Mouse (Mus musculus) forebrain, embryonic 10.5 days (tissue): ENCODE data around the gene Evx1. TPM values are rescaled to one million over a fixed set of nuclear protein-coding genes. Genes with fewer than 3 reads are reported as not detected.

Experiments
- DNase-seq: peaks from one replicate; pipeline ENCODE4 v3.0.0-alpha.2; 2017; ENCODE audit warnings: low spot score; ENCODE audit errors: extremely low spot score
- H3K27ac ChIP-seq: fragments of 300-500 bp; sonication (generic); 2 replicates; pipeline ENCODE4 v1.5.1; 2016; ENCODE audit warnings: mild to moderate bottlenecking
- H3K27me3 ChIP-seq: fragments of 300-500 bp; sonication (generic); 2 replicates; pipeline ENCODE4 v1.6.1; 2016; ENCODE audit warnings: mild to moderate bottlenecking; ENCODE audit not compliant: poor library complexity, severe bottlenecking
- H3K36me3 ChIP-seq: fragments of 300-500 bp; sonication (generic); replicated peaks from 2 replicates; pipeline ENCODE4 v1.6.1; 2016; ENCODE audit warnings: mild to moderate bottlenecking, moderate library complexity
- H3K4me1 ChIP-seq: fragments of 300-500 bp; sonication (generic); 2 replicates; pipeline ENCODE4 v1.6.1; 2016
- H3K4me3 ChIP-seq: fragments of 300-500 bp; sonication (generic); 2 replicates; pipeline ENCODE4 v1.5.1; 2016; ENCODE audit warnings: mild to moderate bottlenecking, moderate library complexity
- H3K9me3 ChIP-seq: fragments of 300-500 bp; sonication (generic); 2 replicates; pipeline ENCODE4 v1.6.1; 2016; ENCODE audit warnings: mild to moderate bottlenecking, moderate library complexity
- WGBS: fragments of 180-500 bp; shearing (Covaris S2); methylation state at CpG from one replicate; pipeline ENCODE4 v1.1.7; 2016; 5-methylcytosine and 5-hydroxymethylcytosine counted together
- polyA plus RNA-seq: library from polyadenylated mRNA; unstranded; fragments of >200 nt; fragmentation: Nextera tagmentation; extraction: Ambion mirVana; gene quantifications from 2 replicates; pipeline ENCODE4 v1.2.1, GENCODE M21; 2016

Evx1 gene
- polyA plus RNA-seq = not detected in 2 replicates

DNA sequence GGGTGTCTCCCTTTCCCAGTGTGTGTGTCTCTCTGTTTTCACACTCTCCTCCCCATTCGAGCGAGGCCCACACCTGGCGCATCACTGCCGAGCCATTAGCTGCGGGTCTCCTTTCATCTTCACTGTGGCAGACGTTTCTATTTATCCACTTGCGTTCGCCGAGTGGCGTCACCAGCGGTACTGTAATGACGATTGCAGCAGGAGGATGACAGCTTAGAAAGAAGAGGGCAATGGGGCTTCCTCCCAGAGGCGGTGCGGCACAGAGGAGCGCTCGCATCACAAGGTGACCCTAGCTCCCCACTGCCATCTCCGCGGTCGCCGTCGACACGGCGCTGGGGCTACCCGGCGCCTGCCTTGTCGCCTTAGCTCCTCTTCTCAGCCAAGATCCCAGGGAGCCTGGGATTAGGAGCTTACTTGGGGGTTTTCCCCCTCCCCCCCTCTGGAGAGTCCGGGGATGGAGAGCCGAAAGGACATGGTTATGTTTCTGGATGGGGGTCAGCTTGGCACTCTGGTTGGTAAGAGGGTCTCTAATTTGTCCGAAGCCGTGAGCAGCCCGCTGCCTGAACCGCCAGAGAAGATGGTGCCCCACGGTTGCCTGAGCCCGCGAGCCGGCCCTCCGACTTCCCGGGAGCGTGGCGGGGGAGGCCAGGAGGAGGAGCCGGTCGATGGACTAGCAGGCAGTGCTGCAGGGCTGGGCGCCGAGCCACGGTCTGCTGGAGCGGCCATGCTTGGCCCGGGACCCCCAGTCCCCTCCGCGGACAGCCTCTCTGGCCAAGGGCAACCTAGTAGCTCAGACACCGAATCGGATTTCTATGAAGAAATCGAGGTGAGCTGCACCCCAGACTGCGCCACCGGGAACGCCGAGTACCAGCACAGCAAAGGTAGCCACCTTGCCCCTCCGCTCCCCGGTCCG lies at the start of gene Evx1:
Evx1 (plus strand) TSS at position 108 of the 913 bp plus-strand sequence.
- peak; percentile 54 for DNase-seq
- Histone ChIP-seq H3K4me3 (peak within 1 kb of the TSS; percentile 3; the same call in 1 of the 2 replicates), H3K27ac (no peak within 1 kb of the TSS), H3K36me3 (no peaks in the 10 kb centered on the region), H3K9me3 (no peaks in the 10 kb centered on the region), H3K4me1 (peaks cover 42% of the 10 kb centered on the region), H3K27me3 (peaks cover 100% of the 10 kb centered on the region)
- under 1% methylated on average over 59 of the region's 59 CpGs for WGBS

DNA sequence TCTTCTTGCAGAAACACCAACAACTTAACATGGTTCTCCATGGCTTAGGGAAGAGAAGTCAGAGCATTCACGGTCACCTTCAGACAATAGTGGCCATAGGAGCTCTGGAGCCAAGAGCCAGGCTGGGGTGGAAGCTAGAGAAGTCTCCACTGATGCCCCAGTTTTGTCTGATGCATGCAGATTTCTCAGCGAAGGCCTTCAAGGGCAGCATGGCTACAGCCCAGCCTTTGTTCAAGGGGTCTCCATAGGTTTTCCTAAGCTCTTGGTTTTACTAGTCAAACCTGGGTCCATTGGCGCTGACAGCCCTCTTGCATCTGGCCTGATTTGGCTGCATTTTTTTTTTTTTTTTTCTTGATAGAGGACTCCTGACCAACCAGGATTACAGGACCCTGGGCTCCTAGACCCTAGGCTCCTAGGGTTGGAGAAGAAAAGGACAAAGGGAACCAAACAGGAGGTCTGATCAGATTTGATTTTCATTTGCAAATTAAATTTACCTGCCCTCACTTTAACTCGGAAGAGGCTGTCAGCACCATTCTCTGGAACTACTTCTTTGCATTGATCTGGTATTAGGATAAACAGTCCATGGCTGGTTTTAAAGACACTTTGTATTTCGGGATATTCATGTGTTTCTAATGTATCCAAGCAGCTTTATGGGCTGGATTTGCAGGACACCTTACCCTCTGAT lies 49.0 kb upstream of the Evx1 start:
- Histone ChIP-seq H3K9me3 (no peaks in the 10 kb centered on the region), H3K36me3 (no peaks in the 10 kb centered on the region), H3K4me3 (no peak overlapping the region), H3K27me3 (peaks cover 100% of the 10 kb centered on the region), H3K4me1 (peaks cover 11% of the 10 kb centered on the region), H3K27ac (no peak overlapping the region)
- WGBS = 2% methylated on average over 5 of the region's 5 CpGs
- DNase-seq = no peak

- Histone ChIP-seq H3K36me3 (no peaks in the 10 kb centered on the region), H3K27ac (no peak overlapping the region), H3K4me1 (peaks cover 7% of the 10 kb centered on the region), H3K9me3 (no peaks in the 10 kb centered on the region), H3K27me3 (peaks cover 100% of the 10 kb centered on the region), H3K4me3 (no peak overlapping the region)
- whole genome bisulfite sequencing = 1% methylated on average over 18 of the region's 18 CpGs
- peak; percentile 44 for DNase-seq
Observed at GRCm38 (mm10) chr6:52265306-52265912, 47.9 kb upstream of the Evx1 start.

DNA sequence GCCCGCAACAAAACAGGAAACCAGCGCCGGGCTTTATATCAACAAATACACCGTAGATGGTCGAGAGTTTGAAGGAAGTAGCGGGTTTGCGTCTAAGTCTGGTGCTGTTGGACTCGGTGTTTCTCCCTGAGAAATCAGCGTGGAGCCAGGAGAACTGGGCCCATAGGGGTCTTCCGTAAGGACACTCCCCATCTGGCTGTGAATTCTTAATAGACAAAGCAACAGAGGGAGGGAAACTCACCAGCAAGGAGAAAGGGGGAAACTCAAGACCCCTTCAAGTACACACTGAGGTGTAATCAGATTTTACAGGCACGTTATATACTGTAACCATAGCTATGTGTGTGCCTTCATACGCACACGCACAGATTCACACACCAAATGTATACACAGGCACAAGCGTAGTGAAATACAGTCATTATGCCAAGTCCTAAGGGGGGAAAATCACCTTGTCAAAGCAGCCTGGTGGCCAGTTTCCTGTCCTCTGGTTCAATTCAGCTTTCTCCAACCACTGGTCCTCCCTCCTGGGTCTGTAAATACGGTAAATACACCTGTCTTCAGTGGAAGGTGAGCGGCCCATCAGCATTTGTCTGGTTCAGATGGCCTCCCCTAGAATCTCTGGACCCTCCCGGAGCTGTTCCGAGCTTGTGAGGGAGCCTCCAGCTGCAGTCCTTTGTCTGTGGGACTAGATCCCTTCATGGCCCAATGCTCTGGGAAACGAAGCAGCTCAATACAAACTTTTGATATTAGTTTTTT lies 47.2 kb upstream of the Evx1 start:
- Histone ChIP-seq H3K9me3 (no peaks in the 10 kb centered on the region), H3K4me3 (no peak overlapping the region), H3K4me1 (peaks cover under 1% of the 10 kb centered on the region), H3K27ac (no peak overlapping the region), H3K27me3 (peaks cover 100% of the 10 kb centered on the region), H3K36me3 (no peaks in the 10 kb centered on the region)
- under 1% methylated on average over 19 of the region's 19 CpGs for WGBS
- DNase-seq = peak; percentile 53

DNA sequence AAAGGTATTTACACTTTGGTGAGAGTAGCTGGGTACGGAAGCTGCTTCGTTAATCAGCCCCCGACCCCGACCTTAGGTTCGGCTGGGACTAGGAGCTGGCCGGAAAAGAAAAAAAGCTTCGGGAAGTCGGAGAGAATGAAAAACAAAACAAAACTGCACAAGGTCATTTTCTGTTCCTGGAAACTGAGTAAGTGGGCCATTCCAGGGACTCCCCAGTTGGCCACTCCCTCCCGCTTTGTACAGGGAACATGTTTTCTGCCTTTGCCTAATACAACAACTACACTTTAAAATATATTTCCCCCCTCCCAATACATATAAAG lies 46.7 kb upstream of the Evx1 start:
- DNase-seq = no peak

DNA sequence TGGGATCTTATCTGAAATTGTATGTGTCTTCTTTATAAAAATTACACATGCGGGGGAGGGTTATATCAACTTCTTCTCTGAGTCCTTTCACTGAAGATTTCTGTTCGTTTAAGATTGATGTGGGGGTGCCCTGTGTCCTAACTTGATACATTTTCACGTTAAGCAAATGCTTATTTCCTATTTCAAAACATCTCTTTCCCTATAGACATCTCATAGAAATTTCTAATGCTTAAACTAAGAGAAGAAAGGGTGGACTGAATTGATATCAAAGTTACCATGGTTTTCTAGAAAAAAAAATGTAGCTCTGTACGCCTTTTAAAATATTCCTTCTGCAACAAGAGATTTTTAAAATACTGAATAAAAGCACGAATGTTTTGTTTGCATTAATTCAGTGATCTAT lies 46.1 kb upstream of the Evx1 start:
- Histone ChIP-seq H3K27ac (no peak overlapping the region), H3K36me3 (no peaks in the 10 kb centered on the region), H3K9me3 (no peaks in the 10 kb centered on the region), H3K4me1 (no peaks in the 10 kb centered on the region), H3K4me3 (no peak overlapping the region), H3K27me3 (peaks cover 100% of the 10 kb centered on the region)
- DNase-seq = no peak
- 17% methylated on average over 5 of the region's 5 CpGs for WGBS

More for the DNA sequence above, 46.7 kb upstream of the Evx1 start:
- Histone ChIP-seq H3K27ac (no peak overlapping the region), H3K4me3 (no peak overlapping the region), H3K36me3 (no peaks in the 10 kb centered on the region), H3K9me3 (no peaks in the 10 kb centered on the region), H3K27me3 (peaks cover 100% of the 10 kb centered on the region), H3K4me1 (no peaks in the 10 kb centered on the region)
- WGBS = 1% methylated on average over 9 of the region's 9 CpGs

- Histone ChIP-seq H3K4me1 (no peaks in the 10 kb centered on the region), H3K36me3 (no peaks in the 10 kb centered on the region), H3K4me3 (no peak overlapping the region), H3K9me3 (no peaks in the 10 kb centered on the region), H3K27me3 (peaks cover 100% of the 10 kb centered on the region), H3K27ac (no peak overlapping the region)
- no peak for DNase-seq
- 9% methylated on average over 3 of the region's 3 CpGs for WGBS
Observed at GRCm38 (mm10) chr6:52267691-52268090, 45.6 kb upstream of the Evx1 start.

DNA sequence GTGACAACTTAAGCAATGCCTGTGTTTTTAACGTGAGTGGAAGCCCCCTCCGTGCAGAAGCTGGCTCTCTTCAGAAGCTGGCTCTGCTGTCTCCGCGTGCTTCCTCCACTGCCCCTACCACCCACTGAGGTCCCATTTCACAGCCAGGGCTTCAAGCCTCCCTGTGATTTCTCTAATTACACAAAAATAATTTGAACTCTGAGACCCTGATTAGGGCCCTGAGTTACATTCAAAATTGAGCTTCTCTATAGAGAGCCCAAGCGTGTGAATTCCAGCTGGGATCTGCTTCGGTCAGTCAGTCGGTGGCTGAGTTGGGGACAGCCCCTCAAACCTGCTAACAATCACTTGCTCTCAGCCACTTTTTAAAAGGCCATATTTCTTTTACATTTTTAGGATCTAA lies 45.0 kb upstream of the Evx1 start:
- no peak for DNase-seq
- H3K4me1 ChIP-seq = no peaks in the 10 kb centered on the region
- 1% methylated on average over 7 of the region's 7 CpGs for WGBS

GRCm38 (mm10) chr6:52268756-52269155 lies 44.5 kb upstream of the Evx1 start:
- peaks cover 100% of the 10 kb centered on the region for H3K27me3 ChIP-seq
- H3K4me1 ChIP-seq = no peaks in the 10 kb centered on the region
- 4% methylated on average over 3 of the region's 3 CpGs for WGBS
- peak; percentile 15 for DNase-seq
- H3K9me3 ChIP-seq = no peaks in the 10 kb centered on the region
- H3K36me3 ChIP-seq = no peaks in the 10 kb centered on the region
- no peak overlapping the region for H3K27ac ChIP-seq
- H3K4me3 ChIP-seq = no peak overlapping the region

More for the DNA sequence above, 45.0 kb upstream of the Evx1 start:
- Histone ChIP-seq H3K9me3 (no peaks in the 10 kb centered on the region), H3K4me3 (no peak overlapping the region), H3K27me3 (peaks cover 100% of the 10 kb centered on the region), H3K27ac (no peak overlapping the region), H3K36me3 (no peaks in the 10 kb centered on the region)

DNA sequence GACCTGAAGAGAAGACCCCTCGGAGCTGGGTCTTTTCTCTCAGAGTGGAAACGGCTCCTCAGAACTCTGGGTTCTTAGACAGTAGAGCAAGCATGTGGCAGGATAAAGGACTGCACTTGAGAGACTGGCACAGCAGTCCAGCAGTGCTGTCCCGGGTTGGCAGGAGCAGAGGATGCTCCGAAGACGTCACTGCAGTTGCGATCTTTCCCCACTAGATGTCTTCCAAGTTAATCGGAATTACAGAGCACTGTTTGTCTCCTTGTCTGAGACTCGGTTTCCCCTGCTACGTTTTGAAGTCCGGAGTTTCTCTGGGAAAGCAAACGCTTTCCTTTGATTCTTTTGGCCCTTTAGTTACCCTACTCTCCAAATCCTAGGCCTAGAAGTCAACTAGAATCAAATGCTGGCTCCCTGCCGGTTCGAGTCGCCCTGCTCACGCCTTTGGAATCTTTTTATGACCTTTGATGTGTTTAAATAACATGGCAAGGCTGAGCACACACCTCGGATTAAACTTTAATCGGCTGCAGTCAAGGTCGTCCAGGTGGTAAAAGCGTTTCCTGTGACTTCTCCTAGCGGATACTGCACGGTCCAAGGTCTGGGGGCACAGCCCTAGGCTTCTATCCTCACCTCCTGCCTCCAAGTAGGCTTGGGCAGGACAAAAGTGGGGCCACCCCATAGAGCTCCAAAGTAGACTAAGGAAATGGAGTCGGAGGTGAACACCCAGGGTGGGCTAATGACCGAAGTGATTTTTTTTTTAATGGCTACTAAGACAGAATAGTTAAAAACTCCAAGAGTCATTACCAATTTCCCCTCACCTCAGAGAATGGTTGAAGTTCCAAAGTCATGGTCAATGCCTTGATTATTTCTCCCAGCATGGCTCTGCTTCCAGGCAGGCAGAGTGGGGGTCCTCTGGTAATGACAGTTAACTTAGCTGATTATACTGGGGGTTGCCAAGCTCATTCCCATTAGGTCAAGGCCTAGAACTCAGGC lies 42.5 kb upstream of the Evx1 start:
- Histone ChIP-seq H3K27me3 (peaks cover 100% of the 10 kb centered on the region), H3K36me3 (no peaks in the 10 kb centered on the region), H3K4me1 (no peaks in the 10 kb centered on the region), H3K4me3 (no peak overlapping the region), H3K9me3 (no peaks in the 10 kb centered on the region), H3K27ac (no peak overlapping the region)
- no peak for DNase-seq
- WGBS = 5% methylated on average over 23 of the region's 23 CpGs

- H3K27me3 ChIP-seq = peaks cover 100% of the 10 kb centered on the region
- 3% methylated on average over 22 of the region's 22 CpGs for WGBS
- no peak for DNase-seq
- no peaks in the 10 kb centered on the region for H3K9me3 ChIP-seq
- no peak overlapping the region for H3K4me3 ChIP-seq
- H3K4me1 ChIP-seq = no peaks in the 10 kb centered on the region
- no peak overlapping the region for H3K27ac ChIP-seq
- no peaks in the 10 kb centered on the region for H3K36me3 ChIP-seq
Observed at GRCm38 (mm10) chr6:52272766-52273655, 40.3 kb upstream of the Evx1 start.
